Mouse (Mus musculus) spleen, postnatal 4 days (tissue): Measurements from ENCODE around the gene Kcmf1.
A peak's percentile ranks its signal among the peaks of the same experiment; 100 is the strongest.
"Not testable (repeated sequence)": the region's sequence is repeated elsewhere in the genome, so short reads cannot be mapped to it uniquely, and the experiment has no call there.

Experiments
- DNase-seq, 2 experiments: peaks; one replicate each; pipeline ENCODE4 v3.0.0; 2022; ENCODE audit warnings: low spot score in 2 of 2

The Kcmf1 gene

GRCm38 (mm10) chr6:72841986-72842502, 57.7 kb downstream of the Kcmf1 start:
- DNase-seq: no peak

GRCm38 (mm10) chr6:72840867-72841780, 58.7 kb downstream of the Kcmf1 start:
- no peak for DNase-seq

DNA sequence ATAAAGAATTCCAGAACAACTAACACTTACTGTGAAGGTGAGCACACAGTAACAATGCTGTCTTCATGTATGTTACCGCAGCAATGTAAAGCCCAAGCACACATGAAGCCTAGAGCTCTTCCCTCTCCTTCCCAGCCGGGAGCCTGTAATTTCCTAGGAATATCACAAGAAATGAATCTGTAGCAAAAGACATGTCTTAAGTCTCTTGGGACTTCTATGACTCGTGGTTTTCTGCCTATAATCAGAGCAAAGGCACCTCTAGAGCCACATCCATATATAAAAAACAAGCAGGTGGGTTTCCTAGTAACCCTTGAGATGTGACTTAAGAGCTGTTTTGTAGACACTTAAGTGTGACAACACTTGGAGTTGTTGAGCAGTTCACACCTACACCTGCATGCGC, 62.0 kb downstream of the Kcmf1 start:
- no peak for DNase-seq

DNA sequence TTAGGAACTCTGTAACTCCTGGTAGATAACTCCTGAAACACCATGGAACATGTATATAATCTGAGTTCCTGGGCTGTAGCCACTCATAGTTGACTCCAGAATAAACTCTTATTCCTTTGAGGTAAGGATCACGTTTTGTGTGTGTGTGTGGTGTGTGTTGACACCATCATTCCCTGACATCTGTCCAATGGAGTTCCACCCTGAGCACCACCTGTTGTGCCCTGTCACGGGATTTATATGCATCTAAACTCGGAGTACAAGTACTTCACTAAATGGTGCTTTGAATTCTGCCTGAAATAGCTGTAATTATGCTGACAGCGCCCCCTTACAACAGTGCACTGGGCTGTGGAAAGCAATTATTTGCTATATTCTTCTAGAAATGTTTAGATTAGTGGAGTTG, 65.3 kb downstream of the Kcmf1 start:
- DNase-seq: no peak

DNA sequence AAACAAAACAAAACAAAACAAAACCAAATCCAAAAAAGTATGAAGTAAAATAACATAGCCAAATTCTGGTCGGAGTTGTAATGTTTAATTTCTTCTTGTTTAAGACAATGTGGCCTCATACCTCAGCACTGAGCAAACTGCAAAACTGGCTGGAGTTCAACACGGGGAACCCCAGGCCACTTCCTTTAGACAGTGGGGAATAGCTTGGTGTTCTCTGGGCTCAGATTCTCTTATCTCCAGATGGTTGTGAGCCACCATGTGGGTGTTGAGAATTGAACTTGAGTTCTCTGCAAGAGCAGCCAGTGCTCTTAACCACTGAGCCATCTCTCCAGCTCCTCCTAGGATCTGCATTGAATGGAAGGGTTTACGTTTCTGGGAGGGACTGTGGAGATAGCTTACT, 67.9 kb downstream of the Kcmf1 start:
- no peak for DNase-seq

DNA sequence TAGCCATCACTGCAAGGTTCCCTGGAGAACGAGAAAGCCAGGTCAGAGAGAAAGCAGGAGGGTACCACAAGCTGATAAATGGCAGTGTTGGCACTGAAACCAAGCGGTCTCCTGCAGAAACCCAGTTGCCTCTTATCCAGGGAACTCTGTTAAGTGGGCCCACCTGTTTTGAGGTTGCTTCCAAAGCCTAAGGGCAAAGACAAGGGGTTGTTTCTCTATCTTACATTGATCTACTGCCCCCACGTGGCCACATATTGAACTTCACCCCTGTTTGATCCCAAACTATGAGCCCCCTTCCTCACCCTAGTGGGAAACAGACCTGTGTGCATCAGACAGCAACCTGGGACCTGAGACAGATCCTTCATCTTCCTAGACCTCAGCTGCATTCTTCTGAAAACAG, 68.5 kb downstream of the Kcmf1 start:
- peak; percentile 30 to 76 for DNase-seq

GRCm38 (mm10) chr6:72828857-72829256, 70.9 kb downstream of the Kcmf1 start:
- DNase-seq: no peak

DNA sequence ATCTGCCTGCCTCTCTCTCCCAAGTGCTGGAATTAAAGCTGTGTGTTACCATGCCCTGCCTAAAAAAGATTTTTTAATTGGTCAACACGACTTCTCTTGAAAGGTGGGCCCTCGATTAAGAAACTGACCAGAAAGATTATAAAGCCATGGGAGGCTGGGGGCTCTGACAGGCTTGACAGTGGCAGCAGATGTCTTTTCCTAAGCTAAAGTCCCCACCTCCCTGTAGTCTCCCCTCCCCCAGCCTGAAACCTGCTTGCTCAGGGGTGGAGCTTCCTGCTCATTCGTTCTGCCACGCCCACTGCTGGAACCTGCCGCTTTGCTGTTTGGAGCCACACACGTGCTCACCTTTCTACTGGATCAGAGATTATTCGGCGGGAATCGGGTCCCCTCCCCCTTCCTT, 71.7 kb downstream of the Kcmf1 start:
- not testable (repeated sequence) for DNase-seq

DNA sequence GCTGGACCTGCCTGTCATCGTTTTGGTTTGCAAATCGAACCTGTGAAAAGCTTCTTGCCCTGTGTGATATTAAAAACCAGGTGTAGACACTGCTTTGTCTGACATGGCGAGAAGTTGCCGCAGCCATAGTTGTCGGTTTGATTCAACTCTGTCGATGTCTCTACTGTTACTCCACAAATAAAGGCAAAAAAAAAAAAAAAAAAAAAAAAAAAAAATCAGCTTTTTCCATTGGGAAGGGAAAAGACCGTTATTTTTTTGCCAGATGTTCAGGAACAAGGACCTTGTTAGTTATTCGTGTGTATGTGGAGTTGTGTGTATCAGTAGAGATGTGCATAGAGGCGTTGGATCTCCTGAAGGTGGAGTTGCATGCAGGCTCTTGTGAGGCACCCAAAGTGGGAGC, 74.0 kb downstream of the Kcmf1 start:
- DNase-seq: no peak

GRCm38 (mm10) chr6:72824971-72825737, 74.6 kb downstream of the Kcmf1 start:
- no peak for DNase-seq

DNA sequence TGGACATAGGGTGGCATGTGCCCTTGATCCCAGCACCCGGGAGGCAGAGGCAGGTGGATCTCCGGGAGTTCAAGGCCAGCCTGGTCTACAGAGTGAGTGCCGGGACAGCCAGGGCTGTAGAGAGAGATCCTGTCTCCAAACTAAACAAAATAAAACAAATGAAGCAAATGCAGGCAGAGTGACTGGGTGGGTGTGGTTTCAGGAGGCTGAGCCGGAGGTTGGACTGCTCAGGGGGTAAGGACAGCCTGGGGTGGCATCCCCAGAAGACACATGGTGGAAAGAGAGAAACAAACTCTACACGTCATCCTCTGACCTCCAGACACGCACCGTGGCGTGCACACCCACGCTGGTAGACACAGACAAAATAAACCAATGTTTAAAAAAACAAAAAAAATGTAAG, 86.3 kb downstream of the Kcmf1 start:
- no peak for DNase-seq

DNA sequence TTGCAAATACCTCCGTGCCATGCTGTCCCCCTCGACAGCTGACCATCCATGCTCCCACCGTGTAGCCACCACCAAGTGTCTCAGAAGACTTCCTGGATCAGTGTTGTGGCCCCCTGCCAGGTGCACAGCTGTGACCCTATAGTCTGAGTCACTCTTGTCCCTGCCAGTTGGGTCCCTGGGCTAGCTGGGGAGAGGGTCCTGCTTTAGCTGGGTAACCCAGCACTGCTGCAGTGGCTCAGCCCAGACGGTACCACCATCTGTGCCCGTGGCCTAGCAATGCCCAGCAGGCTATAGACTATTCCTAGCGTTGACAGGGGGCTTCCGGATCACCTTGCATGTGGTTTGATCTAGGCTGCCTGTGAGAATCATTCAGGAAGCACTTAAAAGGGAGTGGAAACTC, 89.5 kb downstream of the Kcmf1 start:
- DNase-seq: no peak

- DNase-seq: no peak
Observed at GRCm38 (mm10) chr6:72809522-72810149, 90.1 kb downstream of the Kcmf1 start.

- no peak for DNase-seq
Observed at GRCm38 (mm10) chr6:72808342-72808741, 91.4 kb downstream of the Kcmf1 start.

DNA sequence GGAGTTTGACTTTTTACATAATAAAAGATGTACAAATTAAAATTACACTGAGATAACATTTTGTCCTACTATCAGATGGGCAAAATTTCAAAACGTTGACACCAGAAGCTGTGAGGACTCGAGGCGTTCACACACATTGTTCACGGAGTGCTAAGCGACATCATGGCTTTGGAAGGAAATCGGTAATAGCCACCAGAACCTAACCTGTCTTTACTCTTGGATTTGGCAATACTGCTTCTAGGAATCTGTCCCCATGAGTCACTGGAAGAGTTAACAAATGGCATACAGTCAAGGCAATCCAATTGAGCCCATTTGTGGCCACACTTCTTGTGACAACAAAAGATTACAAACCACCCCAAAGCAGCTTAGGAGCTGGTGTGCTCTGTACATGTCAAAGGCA, 96.1 kb downstream of the Kcmf1 start:
- DNase-seq: no peak

- no peak for DNase-seq
Observed at GRCm38 (mm10) chr6:72802119-72802518, 97.7 kb downstream of the Kcmf1 start.

- DNase-seq: no peak
Observed at GRCm38 (mm10) chr6:72800641-72801040, 99.1 kb downstream of the Kcmf1 start.

DNA sequence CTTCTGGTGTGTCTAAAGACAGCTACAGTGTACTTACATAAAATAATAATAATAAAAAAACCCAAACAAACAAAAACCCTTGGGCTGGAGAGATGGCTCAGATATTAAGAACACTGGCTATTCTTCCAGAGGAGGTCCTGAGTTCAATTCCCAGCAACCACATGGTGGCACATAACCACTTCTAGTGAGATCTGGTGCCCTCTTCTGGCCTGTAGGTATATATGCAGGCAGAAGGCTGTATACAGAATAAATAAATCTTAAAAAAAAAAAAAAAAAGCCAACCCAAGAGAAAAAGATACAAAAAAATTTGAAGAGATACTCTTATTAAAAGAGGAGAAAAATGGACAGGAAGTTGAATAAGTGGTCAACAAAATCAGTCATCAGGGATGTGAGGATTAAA, 102.0 kb downstream of the Kcmf1 start:
- DNase-seq: no peak

GRCm38 (mm10) chr6:72795444-72795843, 104.3 kb downstream of the Kcmf1 start:
- DNase-seq: no peak

- DNase-seq: no peak
Observed at GRCm38 (mm10) chr6:72794870-72795269, 104.9 kb downstream of the Kcmf1 start.

DNA sequence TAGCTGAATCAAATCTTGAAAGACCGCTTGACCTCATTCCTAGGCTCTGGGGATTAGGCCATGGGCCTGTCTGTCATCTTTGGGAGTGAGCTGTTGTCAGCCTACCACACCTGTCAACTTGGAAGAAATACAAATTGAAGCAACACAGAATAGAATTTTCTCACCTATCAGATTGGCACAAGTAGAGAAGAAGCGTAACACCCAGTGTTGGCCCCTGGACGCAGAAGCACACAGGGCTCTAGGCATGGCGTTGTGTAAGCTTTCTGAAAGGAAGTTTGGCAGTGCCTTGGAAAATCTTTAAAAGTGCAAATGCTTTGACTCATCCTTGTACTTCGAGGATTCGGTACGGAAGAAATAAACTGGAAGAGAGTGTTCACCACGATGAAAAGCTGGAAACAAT, 107.1 kb downstream of the Kcmf1 start:
- DNase-seq: no peak
